Mouse (Mus musculus) stomach, embryonic 14.5 days (tissue): ENCODE measurements around the gene Timm22. TPM values are rescaled to one million over a fixed set of nuclear protein-coding genes. Genes with fewer than 3 reads are reported as not detected.

ENCODE experiments used
- ATAC-seq: fragments of 200-750 bp; cut with Nextera tagmentation; 2 replicates; pipeline ENCODE4 v1.8.0; 2017; ENCODE audit warnings: low read depth, moderate TSS enrichment; ENCODE audit not compliant: insufficient number of reproducible peaks, insufficient read depth, low FRiP score
- H3K27ac ChIP-seq: fragments of 300-500 bp; sonication (generic); 2 replicates; pipeline ENCODE4 v1.5.1; 2014; ENCODE audit warnings: mild to moderate bottlenecking, low read length, moderate library complexity, mixed read lengths
- H3K27me3 ChIP-seq: fragments of 300-500 bp; sonication (generic); 2 replicates; pipeline ENCODE4 v1.6.1; 2014; ENCODE audit warnings: low read length, control low read depth, mixed read lengths; ENCODE audit not compliant: control insufficient read depth, insufficient read depth
- H3K36me3 ChIP-seq: fragments of 300-500 bp; sonication (generic); 2 replicates; pipeline ENCODE4 v1.6.1; 2014; ENCODE audit warnings: mild to moderate bottlenecking, control low read depth, low read length, moderate library complexity, mixed read lengths; ENCODE audit not compliant: control insufficient read depth, insufficient read depth
- H3K4me1 ChIP-seq: fragments of 300-500 bp; sonication (generic); 2 replicates; pipeline ENCODE4 v1.6.1; 2014; ENCODE audit warnings: low read length, control low read depth, mixed read lengths; ENCODE audit not compliant: control insufficient read depth, insufficient read depth
- H3K4me2 ChIP-seq: fragments of 300-500 bp; sonication (generic); replicated peaks from 2 replicates; pipeline ENCODE4 v1.6.1; 2014; ENCODE audit warnings: low read depth, low read length, control low read depth
- H3K4me3 ChIP-seq: fragments of 300-500 bp; sonication (generic); 2 replicates; pipeline ENCODE4 v1.5.1; 2014; ENCODE audit warnings: low read depth, low read length, control low read depth
- H3K9ac ChIP-seq: fragments of 300-500 bp; sonication (generic); replicated peaks from 2 replicates; pipeline ENCODE4 v1.6.1; 2014; ENCODE audit warnings: low read depth, mild to moderate bottlenecking, control low read depth, low read length, moderate library complexity, mixed read lengths
- H3K9me3 ChIP-seq: fragments of 300-500 bp; sonication (generic); 2 replicates; pipeline ENCODE4 v1.6.1; 2016; ENCODE audit warnings: low read depth, low read length, control low read depth; ENCODE audit not compliant: control insufficient read depth
- WGBS: fragments of 180-500 bp; shearing (Covaris S2); extraction: QIAGEN DNeasy Blood & Tissue Kit; methylation state at CpG from one replicate; pipeline ENCODE4 v1.1.7; 2014; 5-methylcytosine and 5-hydroxymethylcytosine counted together
- polyA plus RNA-seq: library from polyadenylated mRNA; unstranded; fragments of >200 nt; fragmentation: Nextera tagmentation; extraction: Ambion mirVana; gene quantifications from 2 replicates; pipeline ENCODE4 v1.2.1, GENCODE M21; 2014

Timm22 gene
- 115 and 117 TPM in 2 replicates for polyA plus RNA-seq

DNA sequence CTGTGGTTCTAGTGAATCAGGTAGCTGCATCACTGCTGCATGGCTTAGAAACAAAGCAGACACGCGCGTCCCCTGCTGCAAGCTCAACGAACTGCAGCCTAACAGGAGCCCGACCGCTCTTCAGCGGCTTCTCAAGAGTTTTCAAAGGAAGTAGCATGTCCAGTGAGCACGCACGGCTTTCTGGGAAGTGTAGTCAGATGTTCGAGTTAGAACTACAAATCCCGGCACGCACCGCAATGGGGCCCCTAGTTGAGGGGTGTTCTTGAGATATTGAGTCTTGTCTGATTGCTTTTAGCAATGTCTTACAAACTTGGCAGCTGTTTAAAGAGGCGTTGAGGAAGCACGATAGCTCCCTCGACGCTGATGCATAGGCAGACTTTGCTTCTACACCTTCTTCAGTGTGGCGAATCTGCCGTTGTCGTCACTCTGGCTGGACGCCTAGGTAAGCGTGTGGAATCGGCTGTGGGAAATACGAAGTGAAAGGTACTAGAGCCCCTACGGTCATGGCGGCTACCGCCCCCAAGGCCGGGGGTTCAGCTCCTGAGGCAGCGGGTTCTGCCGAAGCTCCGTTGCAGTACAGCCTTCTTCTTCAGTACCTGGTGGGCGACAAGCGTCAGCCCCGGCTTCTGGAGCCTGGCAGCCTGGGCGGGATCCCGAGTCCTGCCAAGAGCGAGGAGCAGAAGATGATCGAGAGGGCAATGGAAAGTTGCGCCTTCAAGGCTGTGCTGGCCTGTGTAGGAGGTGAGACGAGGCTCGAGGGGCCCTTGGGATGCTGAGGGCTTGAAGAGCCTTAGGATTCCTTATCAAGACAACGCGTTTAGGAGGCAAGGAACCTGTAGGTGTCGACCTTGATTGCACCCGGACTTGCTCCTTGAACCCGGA lies at the start of gene Timm22:
Gene Timm22 (plus strand): TSS at position 251 of the 882 bp plus-strand sequence.
- H3K9me3 ChIP-seq = no peaks in the 10 kb centered on the region
- ATAC-seq = peak; percentile 93
- H3K36me3 ChIP-seq = no peaks in the 10 kb centered on the region; the same call in 1 of the 2 replicates
- peak within 1 kb of the TSS; percentile 79 for H3K27ac ChIP-seq
- peak within 1 kb of the TSS; percentile 96 for H3K9ac ChIP-seq
- WGBS = under 1% methylated on average over 46 of the region's 46 CpGs
- H3K4me1 ChIP-seq = no peaks in the 10 kb centered on the region
- H3K27me3 ChIP-seq = no peaks in the 10 kb centered on the region
- peak within 1 kb of the TSS; percentile 95 for H3K4me3 ChIP-seq
- peak within 1 kb of the TSS; percentile 75 for H3K4me2 ChIP-seq

DNA sequence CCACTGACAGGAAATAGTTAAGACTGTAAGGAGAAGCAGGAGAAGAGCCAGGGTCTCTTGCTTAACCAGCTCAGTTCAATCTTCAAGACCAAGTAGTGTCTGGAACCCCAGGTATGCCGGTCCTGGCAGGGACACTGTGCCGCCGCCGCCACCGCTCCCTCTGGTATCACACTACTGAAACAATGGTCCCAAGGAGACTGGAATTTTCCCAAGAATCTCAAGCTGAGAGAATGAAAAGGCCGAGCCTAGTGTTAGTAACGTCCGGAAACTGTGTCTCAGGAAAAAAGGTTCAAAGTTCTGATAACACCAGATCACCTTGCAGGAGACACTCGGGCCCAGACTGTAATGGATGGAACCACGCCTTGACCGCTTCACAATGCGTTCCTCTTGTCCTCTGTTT lies 49.3 kb upstream of the Timm22 start:
- H3K4me1 ChIP-seq = peaks cover 30% of the 10 kb centered on the region
- no peak overlapping the region for H3K4me2 ChIP-seq
- H3K9ac ChIP-seq = no peak overlapping the region
- no peaks in the 10 kb centered on the region for H3K27me3 ChIP-seq
- no peak for ATAC-seq
- H3K4me3 ChIP-seq = no peak overlapping the region
- peaks cover 3% of the 10 kb centered on the region; the same call in 1 of the 2 replicates for H3K36me3 ChIP-seq
- no peaks in the 10 kb centered on the region for H3K9me3 ChIP-seq
- WGBS = 70% methylated on average over 12 of the region's 12 CpGs
- H3K27ac ChIP-seq = no peak overlapping the region

DNA sequence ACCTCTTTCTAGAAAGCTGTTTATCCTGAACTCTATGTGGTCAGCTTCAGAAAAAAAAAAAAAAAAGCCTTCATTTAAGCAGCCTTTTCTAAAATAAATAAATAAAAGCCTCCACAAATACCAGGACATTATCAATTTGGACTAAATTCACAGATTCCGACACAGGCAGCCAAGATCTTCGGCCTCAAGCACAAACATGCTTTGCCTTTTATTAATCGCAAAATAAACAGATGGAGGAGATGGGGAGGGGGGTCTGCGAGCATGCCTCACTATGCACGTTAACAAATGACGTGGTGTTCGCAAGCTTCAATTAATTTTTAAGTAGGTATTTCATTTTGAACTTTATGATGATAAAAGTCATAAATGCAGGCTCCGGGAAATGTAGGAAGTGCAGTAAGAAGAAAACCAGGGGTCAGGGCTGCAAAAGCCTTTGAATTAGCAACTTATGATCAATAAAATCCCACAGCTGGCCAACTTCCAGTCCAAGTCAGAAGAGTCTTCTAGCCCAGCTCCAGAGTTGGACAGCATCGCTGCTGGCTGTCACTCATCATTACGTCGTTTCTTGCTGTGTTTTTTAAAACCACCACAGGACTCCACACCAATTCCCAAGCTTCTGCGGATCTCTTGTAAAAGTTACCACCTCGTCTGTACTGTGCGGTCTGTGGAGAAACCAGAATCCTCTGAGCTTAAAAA lies 48.0 kb upstream of the Timm22 start:
- peak overlapping the region; percentile 48; the same call in 1 of the 2 replicates for H3K27ac ChIP-seq
- no peak overlapping the region for H3K4me2 ChIP-seq
- 32% methylated on average over 14 of the region's 14 CpGs for WGBS
- no peak overlapping the region for H3K4me3 ChIP-seq
- H3K36me3 ChIP-seq = no peaks in the 10 kb centered on the region
- H3K9ac ChIP-seq = no peak overlapping the region
- peaks cover 40% of the 10 kb centered on the region for H3K4me1 ChIP-seq
- no peak for ATAC-seq
- H3K27me3 ChIP-seq = no peaks in the 10 kb centered on the region
- no peaks in the 10 kb centered on the region for H3K9me3 ChIP-seq

GRCm38 (mm10) chr11:76360255-76360654 lies 46.5 kb upstream of the Timm22 start:
- Histone ChIP-seq H3K27me3 (no peaks in the 10 kb centered on the region), H3K36me3 (no peaks in the 10 kb centered on the region), H3K4me3 (no peak overlapping the region), H3K9me3 (no peaks in the 10 kb centered on the region), H3K27ac (no peak overlapping the region), H3K9ac (no peak overlapping the region), H3K4me2 (no peak overlapping the region), H3K4me1 (peaks cover 43% of the 10 kb centered on the region)
- ATAC-seq = no peak
- WGBS = 86% methylated on average over 6 of the region's 6 CpGs

DNA sequence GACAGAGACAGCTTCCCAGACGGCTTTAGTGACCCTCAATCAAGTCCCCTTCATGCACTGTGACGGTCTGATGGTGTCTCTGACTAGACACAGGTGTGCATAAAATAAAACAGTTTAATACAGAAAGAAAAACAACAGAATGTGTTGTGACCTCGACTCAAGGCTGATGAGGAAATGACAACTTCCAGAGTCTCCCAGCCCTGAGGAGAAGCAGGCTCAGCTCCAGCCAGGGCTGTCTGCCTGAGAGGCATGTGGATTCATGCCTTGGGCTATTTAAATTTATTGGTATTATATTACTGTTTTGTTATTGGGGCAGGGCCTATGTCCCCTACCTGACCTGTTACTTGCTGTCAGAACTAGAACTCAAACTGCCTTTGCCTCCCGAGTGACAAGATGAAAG lies 45.3 kb upstream of the Timm22 start:
- Histone ChIP-seq H3K9me3 (no peaks in the 10 kb centered on the region), H3K4me3 (no peak overlapping the region), H3K27me3 (no peaks in the 10 kb centered on the region), H3K9ac (no peak overlapping the region), H3K4me2 (no peak overlapping the region), H3K27ac (no peak overlapping the region), H3K4me1 (peaks cover 43% of the 10 kb centered on the region), H3K36me3 (no peaks in the 10 kb centered on the region)
- ATAC-seq = no peak
- WGBS = 54% methylated on average over 4 of the region's 4 CpGs

- H3K4me3 ChIP-seq = no peak overlapping the region
- WGBS = 9% methylated on average over 6 of the region's 6 CpGs
- no peak overlapping the region for H3K9ac ChIP-seq
- peak overlapping the region; percentile 35 for H3K27ac ChIP-seq
- H3K4me2 ChIP-seq = no peak overlapping the region
- no peaks in the 10 kb centered on the region for H3K27me3 ChIP-seq
- no peaks in the 10 kb centered on the region for H3K9me3 ChIP-seq
- ATAC-seq = no peak
- peaks cover 34% of the 10 kb centered on the region for H3K4me1 ChIP-seq
- H3K36me3 ChIP-seq = no peaks in the 10 kb centered on the region
Measured at GRCm38 (mm10) chr11:76363178-76363577, 43.6 kb upstream of the Timm22 start.

DNA sequence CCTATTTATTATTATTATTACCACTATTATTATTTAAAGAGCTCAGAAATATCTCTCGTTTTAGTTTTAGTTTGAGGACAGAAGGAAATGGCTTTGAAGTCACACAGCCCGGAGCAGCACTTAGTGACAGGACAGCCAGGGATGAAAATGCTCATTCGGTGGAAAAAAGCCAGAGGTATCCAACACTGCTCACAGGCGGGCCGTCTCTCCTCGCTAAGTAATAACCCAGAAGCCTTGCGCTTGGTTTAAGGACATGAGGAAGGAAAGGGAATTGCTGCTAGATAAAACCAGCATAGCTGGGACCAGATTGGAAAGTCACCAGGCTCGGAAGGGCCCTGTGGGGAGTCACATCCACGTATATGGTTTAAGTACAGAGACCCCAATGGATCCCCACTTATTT lies 43.1 kb upstream of the Timm22 start:
- Histone ChIP-seq H3K4me3 (no peak overlapping the region), H3K27ac (peak overlapping the region; percentile 67), H3K4me2 (no peak overlapping the region), H3K4me1 (peaks cover 31% of the 10 kb centered on the region), H3K36me3 (no peaks in the 10 kb centered on the region), H3K9me3 (no peaks in the 10 kb centered on the region), H3K27me3 (no peaks in the 10 kb centered on the region), H3K9ac (no peak overlapping the region)
- WGBS = 24% methylated on average over 9 of the region's 9 CpGs
- ATAC-seq = 0 out of 2 replicates have a peak, but pooled peaks have one; percentile 25

- H3K36me3 ChIP-seq = no peaks in the 10 kb centered on the region
- no peak for ATAC-seq
- peak overlapping the region; percentile 67; the same call in 1 of the 2 replicates for H3K27ac ChIP-seq
- 71% methylated on average over 5 of the region's 5 CpGs for WGBS
- no peak overlapping the region for H3K4me2 ChIP-seq
- H3K9me3 ChIP-seq = no peaks in the 10 kb centered on the region
- peaks cover 27% of the 10 kb centered on the region for H3K4me1 ChIP-seq
- no peaks in the 10 kb centered on the region for H3K27me3 ChIP-seq
- no peak overlapping the region for H3K4me3 ChIP-seq
- H3K9ac ChIP-seq = no peak overlapping the region
Measured at GRCm38 (mm10) chr11:76364038-76364437, 42.7 kb upstream of the Timm22 start.
